Mouse (Mus musculus) spleen, embryonic (tissue): ENCODE measurements around the gene Gabrr3.
"Not testable (repeated sequence)": the region's sequence is repeated elsewhere in the genome, so short reads cannot be mapped to it uniquely, and the experiment has no call there.

Experiments
- CTCF ChIA-PET: fragments of 350-600 bp; sonication (Branson Sonifier 250); formaldehyde crosslinking; loops from one replicate; lab custom pipeline; 2022; lab: Charles Lee

Gene Gabrr3

DNA sequence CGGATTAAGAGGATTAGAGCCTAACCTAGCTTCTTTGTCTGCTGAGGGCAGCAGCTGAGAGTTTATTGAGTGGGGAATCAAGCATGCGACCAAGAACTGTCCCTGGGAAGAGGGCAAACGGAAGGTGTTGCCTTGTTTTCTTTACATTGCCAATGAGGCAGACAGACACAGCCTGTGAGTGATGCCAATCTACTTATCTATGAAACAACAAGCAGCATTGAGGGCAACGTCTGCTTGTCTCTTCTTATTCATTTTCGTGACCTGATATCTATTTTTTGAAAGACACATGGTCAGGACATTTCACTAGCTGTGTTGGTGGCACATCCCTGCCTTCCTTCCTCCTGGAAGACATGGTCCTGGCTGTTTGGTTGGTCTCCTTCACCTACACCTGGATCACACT is at the start of gene Gabrr3:
Gabrr3 (plus strand) TSS at position 301 of the 400 bp plus-strand sequence.
- CTCF ChIA-PET, result no interaction called here

GRCm38 (mm10) chr16:59363893-59364292 is 43.2 kb upstream of the Gabrr3 start, which contains the start of gene Olfr209:
Olfr209 (minus strand) TSS chr16:59363993.
- CTCF ChIA-PET, result no interaction called here

- CTCF ChIA-PET, result no interaction called here
These were observed 13.8 kb upstream of the Gabrr3 start for GRCm38 (mm10) chr16:59393300-59393699.

DNA sequence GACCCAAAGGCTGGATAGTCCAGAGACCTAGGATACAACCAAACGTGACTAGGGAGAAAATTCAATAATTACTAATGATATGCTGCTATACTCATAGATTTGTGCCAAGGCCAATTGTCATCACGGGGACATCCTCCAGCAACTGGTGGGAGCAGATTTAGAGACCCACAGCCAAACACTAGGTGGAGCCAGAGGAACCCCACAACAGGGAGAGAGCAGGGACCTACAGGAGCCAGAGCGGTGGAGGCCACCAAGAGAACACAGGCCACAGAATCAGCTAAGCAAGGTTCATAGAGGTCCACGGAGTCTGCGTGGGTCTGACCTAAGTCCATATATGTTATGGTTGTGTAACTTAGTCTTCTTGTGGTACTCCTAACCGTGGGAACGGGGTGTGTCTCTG is 6.0 kb upstream of the Gabrr3 start:
- CTCF ChIA-PET, result no interaction called here

DNA sequence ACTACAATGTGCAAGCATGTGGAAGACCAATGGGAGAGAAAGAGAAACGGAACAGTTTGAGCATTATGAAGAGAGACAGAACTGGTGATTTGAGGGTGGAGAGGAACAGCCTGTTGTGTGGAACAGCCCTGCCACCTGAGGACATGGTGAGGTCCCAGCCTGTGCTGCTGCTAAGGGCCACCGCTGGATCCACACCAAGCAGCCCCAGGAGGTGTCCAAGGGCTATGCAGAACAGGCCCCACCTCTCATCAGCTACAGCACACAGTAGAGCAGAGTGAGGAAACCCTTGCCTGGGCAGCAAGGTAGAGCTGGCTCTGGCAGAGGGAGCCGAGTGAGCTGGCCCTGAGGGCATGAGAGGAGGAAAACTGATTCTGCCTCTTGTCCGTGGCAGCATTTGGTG is 5.1 kb upstream of the Gabrr3 start:
- CTCF ChIA-PET, result no interaction called here

- CTCF ChIA-PET, result interaction anchor here (1.0 kb wide), 1 partner anchor 950 kb away, joined by 3 read pairs; no protein-coding TSS in a partner anchor
These were observed 3.4 kb upstream of the Gabrr3 start for GRCm38 (mm10) chr16:59403684-59404083.

DNA sequence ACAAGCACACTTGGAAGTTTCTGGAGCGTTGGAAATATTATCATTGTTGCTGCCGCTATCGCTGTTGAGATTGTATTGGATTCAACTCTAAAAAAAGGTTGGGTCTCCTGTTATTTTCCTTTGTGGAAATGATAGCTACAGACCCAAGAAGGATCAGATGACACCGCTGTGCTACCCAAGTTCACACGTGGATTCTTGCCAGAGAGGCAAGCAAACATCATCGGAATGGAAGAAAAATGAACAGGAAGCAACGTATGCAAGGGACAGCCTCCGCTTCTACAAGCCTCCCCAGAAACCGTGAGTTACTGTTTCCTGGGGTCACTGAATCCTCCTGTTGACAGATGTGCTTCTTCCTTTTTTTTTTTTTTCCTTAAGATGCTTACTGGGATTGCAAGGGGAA is 2.3 kb upstream of the Gabrr3 start:
- CTCF ChIA-PET, result interaction anchor here (0.7 kb wide), 1 partner anchor 87 kb away, joined by 6 read pairs; no protein-coding TSS in a partner anchor

- CTCF ChIA-PET, result no interaction called here
These were observed 2.2 kb downstream of the Gabrr3 start for GRCm38 (mm10) chr16:59409341-59409748.

- CTCF ChIA-PET, result no interaction called here
These were observed 2.7 kb downstream of the Gabrr3 start for GRCm38 (mm10) chr16:59409800-59410199.

DNA sequence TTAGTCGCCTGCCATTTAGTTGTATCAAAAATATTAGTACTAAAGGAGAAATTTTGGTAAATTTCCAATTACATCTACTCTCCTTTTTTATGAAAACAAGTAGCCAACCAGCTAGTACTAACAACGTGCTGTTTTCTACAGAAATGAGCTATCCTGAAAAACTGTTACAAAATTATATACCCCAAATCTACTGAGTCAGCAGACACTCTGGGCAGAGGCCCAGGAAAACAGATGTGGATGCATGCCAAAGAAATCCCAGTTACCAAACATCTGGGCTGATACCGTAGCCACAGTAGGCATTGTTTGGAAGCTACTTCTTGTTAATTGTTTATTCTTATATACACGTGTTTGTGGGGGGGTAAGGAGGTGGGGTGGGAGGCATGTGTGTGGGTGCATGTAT is 6.3 kb downstream of the Gabrr3 start:
- CTCF ChIA-PET, result no interaction called here

GRCm38 (mm10) chr16:59420237-59420866 is 13.2 kb downstream of the Gabrr3 start:
- CTCF ChIA-PET, result interaction anchor here (0.9 kb wide), 1 partner anchor 197 kb away, joined by 3 read pairs; no protein-coding TSS in a partner anchor

DNA sequence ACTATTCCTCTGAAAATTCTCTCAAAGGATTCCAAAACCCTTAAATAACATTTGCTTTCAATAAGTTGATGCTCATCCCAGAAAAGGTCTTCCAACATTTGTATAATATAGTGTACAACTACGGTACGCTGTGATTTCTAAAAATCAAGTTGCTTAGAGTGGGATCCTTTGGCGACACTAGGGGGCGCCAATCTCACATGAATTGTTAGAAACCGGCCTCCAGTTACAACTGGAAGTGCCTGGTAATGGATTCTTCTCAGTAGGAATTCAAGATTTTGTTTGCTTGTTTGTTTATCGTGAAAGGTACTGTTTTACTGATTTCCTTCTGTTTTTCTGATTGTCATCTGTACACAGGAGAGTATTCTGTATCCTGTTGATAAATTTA is 13.7 kb downstream of the Gabrr3 start:
- CTCF ChIA-PET, result interaction anchor here (0.9 kb wide), 1 partner anchor 196 kb away, joined by 3 read pairs; no protein-coding TSS in a partner anchor

GRCm38 (mm10) chr16:59421571-59422345 is 14.6 kb downstream of the Gabrr3 start:
- CTCF ChIA-PET, result no interaction called here

GRCm38 (mm10) chr16:59427960-59428359 is 20.8 kb downstream of the Gabrr3 start:
- CTCF ChIA-PET, result interaction anchor here (0.5 kb wide), 1 partner anchor 279 kb away, joined by 4 read pairs; no protein-coding TSS in a partner anchor

DNA sequence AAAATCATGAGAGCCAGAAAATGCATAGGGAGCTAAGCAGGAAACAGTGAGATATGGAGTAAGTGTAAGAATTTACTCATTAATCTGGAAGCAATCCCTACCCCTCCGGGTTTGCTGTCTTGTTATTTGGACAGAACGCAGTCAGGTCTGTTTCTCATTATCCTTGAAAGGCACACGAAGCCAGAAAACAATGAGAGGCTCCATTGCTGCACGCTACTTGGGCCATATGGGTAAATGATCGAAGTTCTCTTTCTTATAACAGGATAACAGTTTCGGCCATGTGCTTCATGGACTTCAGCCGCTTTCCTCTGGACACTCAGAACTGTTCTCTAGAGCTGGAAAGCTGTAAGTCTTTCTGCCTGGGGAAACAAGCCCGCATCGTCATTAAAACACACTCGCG is 26.0 kb downstream of the Gabrr3 start:
- CTCF ChIA-PET, result no interaction called here

- CTCF ChIA-PET, result no interaction called here
These were observed 37.9 kb downstream of the Gabrr3 start for GRCm38 (mm10) chr16:59444880-59445559.

- CTCF ChIA-PET, result interaction anchor here (1.1 kb wide), 1 partner anchor 51 kb away, joined by 3 read pairs; no protein-coding TSS in a partner anchor
These were observed 41.0 kb downstream of the Gabrr3 start for GRCm38 (mm10) chr16:59448181-59448580.

GRCm38 (mm10) chr16:59449092-59449491 is 42.0 kb downstream of the Gabrr3 start:
- CTCF ChIA-PET, result interaction anchor here (1.1 kb wide), 1 partner anchor 30 kb away, joined by 3 read pairs; no protein-coding TSS in a partner anchor

- CTCF ChIA-PET, result no interaction called here
These were observed 44.7 kb downstream of the Gabrr3 start for GRCm38 (mm10) chr16:59451813-59452212.

- CTCF ChIA-PET, result not testable (repeated sequence)
These were observed 52.2 kb downstream of the Gabrr3 start for GRCm38 (mm10) chr16:59459259-59459861.

DNA sequence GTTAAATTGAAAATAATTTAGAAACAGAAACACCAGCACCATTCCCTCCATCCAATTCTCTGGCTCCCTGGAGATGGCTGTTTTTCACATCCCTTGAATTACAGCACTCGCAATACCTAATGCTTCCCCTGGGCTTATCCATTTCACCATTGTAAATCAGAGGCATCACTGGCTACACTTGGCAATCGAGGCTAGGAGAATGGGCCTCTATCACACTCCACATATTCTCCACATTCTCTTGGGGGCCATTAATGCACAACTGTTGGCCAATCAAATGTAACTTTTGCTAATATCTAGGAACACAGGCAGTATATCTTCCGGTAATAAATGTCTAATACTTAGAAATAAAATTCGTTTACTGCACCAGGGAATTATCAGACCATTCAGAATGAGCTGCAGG is 56.4 kb downstream of the Gabrr3 start:
- CTCF ChIA-PET, result no interaction called here
